Mouse (Mus musculus) CD4-positive, CD25-positive, alpha-beta regulatory T cell (primary cell): ENCODE measurements around the gene Polr3a. TPM values are rescaled to one million over a fixed set of nuclear protein-coding genes. Genes with fewer than 3 reads are reported as not detected.

Experiments
- polyA plus RNA-seq: library from polyadenylated mRNA; unstranded; fragments of 100-300 nt; shearing (Covaris generic); gene quantifications from one replicate; pipeline ENCODE4 v1.2.1, GENCODE M21; 2017

Gene Polr3a
- 26.0 TPM for polyA plus RNA-seq

GRCm38 (mm10) chr14:24486773-24487227 lies at the start of gene Polr3a, which contains the start of gene Rps24:
Gene Polr3a, minus strand, starts transcription at chr14:24487058.
Gene Rps24, plus strand, starts transcription at chr14:24487125.

Other genes starting within 250 kb of the Polr3a start
- 0.18 TPM for gene Dlg5, start 241.1 kb downstream of the Polr3a start, polyA plus RNA-seq
- gene E330034G19Rik, start 193.8 kb downstream of the Polr3a start, polyA plus RNA-seq: not detected
- gene Rps24, start 67 bp upstream of the Polr3a start, polyA plus RNA-seq: 1,106 TPM